Mouse (Mus musculus) hindbrain, embryonic 11.5 days (tissue): ENCODE results near the gene AC192777.2. TPM values are rescaled to one million over a fixed set of nuclear protein-coding genes. Genes with fewer than 3 reads are reported as not detected.
"Not testable (repeated sequence)": the region's sequence is repeated elsewhere in the genome, so short reads cannot be mapped to it uniquely, and the experiment has no call there.

ENCODE experiments used
- ATAC-seq: fragments of 200-750 bp; cut with Nextera tagmentation; 2 replicates; pipeline ENCODE4 v1.8.0; 2017; ENCODE audit warnings: mild to moderate bottlenecking, moderate TSS enrichment, moderate library complexity; ENCODE audit not compliant: low FRiP score
- DNase-seq: peaks from one replicate; pipeline ENCODE4 v3.0.0-alpha.2; 2015; ENCODE audit warnings: low spot score
- H3K27ac ChIP-seq: fragments of 300-500 bp; sonication (generic); 2 replicates; pipeline ENCODE4 v1.5.1; 2014; ENCODE audit warnings: mild to moderate bottlenecking, low read depth, low read length
- H3K27me3 ChIP-seq: fragments of 300-500 bp; sonication (generic); 2 replicates; pipeline ENCODE4 v1.6.1; 2014; ENCODE audit warnings: mild to moderate bottlenecking, low read length, moderate library complexity, mixed read lengths; ENCODE audit not compliant: control insufficient read depth, insufficient read depth
- H3K36me3 ChIP-seq: fragments of 300-500 bp; sonication (generic); 2 replicates; pipeline ENCODE4 v1.6.1; 2014; ENCODE audit warnings: mild to moderate bottlenecking, low read length, moderate library complexity, mixed read lengths; ENCODE audit not compliant: control insufficient read depth, insufficient read depth
- H3K4me1 ChIP-seq: fragments of 300-500 bp; sonication (generic); replicated peaks from 2 replicates; pipeline ENCODE4 v1.6.1; 2014; ENCODE audit warnings: low read length, mixed read lengths; ENCODE audit not compliant: control insufficient read depth, insufficient read depth
- H3K4me2 ChIP-seq: fragments of 300-500 bp; sonication (generic); replicated peaks from 2 replicates; pipeline ENCODE4 v1.6.1; 2014; ENCODE audit warnings: mild to moderate bottlenecking, low read depth, low read length
- H3K4me3 ChIP-seq: fragments of 300-500 bp; sonication (generic); 2 replicates; pipeline ENCODE4 v1.5.1; 2014; ENCODE audit warnings: low read depth, low read length
- H3K9ac ChIP-seq: fragments of 300-500 bp; sonication (generic); 2 replicates; pipeline ENCODE4 v1.6.1; 2014; ENCODE audit warnings: low read depth, low read length
- H3K9me3 ChIP-seq: fragments of 300-500 bp; sonication (generic); 2 replicates; pipeline ENCODE4 v1.6.1; 2016; ENCODE audit warnings: low read length; ENCODE audit not compliant: control insufficient read depth
- WGBS: fragments of 180-500 bp; shearing (Covaris S2); extraction: QIAGEN DNeasy Blood & Tissue Kit; methylation state at CpG from one replicate; pipeline ENCODE4 v1.1.7; 2014; 5-methylcytosine and 5-hydroxymethylcytosine counted together
- polyA plus RNA-seq: library from polyadenylated mRNA; unstranded; fragments of >200 nt; fragmentation: Nextera tagmentation; extraction: Ambion mirVana; gene quantifications from 2 replicates; pipeline ENCODE4 v1.2.1, GENCODE M21; 2014

The AC192777.2 gene
- not detected in 2 replicates for polyA plus RNA-seq

GRCm38 (mm10) chr17:40095150-40095549, at the start of gene AC192777.2:
TSS of gene AC192777.2 (plus strand) at chr17:40095450.
- H3K36me3 ChIP-seq, ATAC-seq, H3K4me1 ChIP-seq, H3K27me3 ChIP-seq, H3K27ac ChIP-seq, H3K4me2 ChIP-seq, H3K9me3 ChIP-seq, H3K4me3 ChIP-seq, DNase-seq, H3K9ac ChIP-seq: not testable (repeated sequence)
- 86% methylated on average over 1 of the region's 1 CpGs for WGBS

GRCm38 (mm10) chr17:40116172-40116571, 20.9 kb downstream of the AC192777.2 start:
- ATAC-seq, H3K27me3 ChIP-seq, H3K36me3 ChIP-seq, H3K27ac ChIP-seq, DNase-seq, H3K4me1 ChIP-seq, H3K4me3 ChIP-seq, H3K9ac ChIP-seq, H3K9me3 ChIP-seq, H3K4me2 ChIP-seq: not testable (repeated sequence)
- WGBS: 93% methylated on average over 5 of the region's 6 CpGs

GRCm38 (mm10) chr17:40116877-40117276, 21.6 kb downstream of the AC192777.2 start:
- H3K27ac ChIP-seq, DNase-seq, ATAC-seq, H3K4me1 ChIP-seq, H3K9me3 ChIP-seq, H3K4me2 ChIP-seq, H3K27me3 ChIP-seq, H3K36me3 ChIP-seq, H3K4me3 ChIP-seq, H3K9ac ChIP-seq: not testable (repeated sequence)
- WGBS: 54% methylated on average over 4 of the region's 4 CpGs

Other genes with a start within 250 kb of the AC192777.2 start
- not detected in 2 replicates for gene Esp38, start 144.9 kb upstream of the AC192777.2 start, polyA plus RNA-seq
- not detected in 2 replicates for gene Pgk2, start 113.2 kb downstream of the AC192777.2 start, polyA plus RNA-seq
- gene Crisp3, start 146.8 kb downstream of the AC192777.2 start, polyA plus RNA-seq: not detected in 2 replicates
- not detected in 2 replicates for gene Crisp1, start 223.8 kb downstream of the AC192777.2 start, polyA plus RNA-seq